ENCODE assay signal across 9 mouse cellular contexts in genomic region chr8:87837266-87837665, GRCm38 (mm10).
DNase-seq lines count a peak whose midpoint lies in the region; ATAC-seq lines count a peak whose summit lies in the region.
"Had no signal": no experiment of that assay in that cellular context is flagged by ENCODE, and none has a peak within 500 bp of the region (broad histone marks: within the 10 kb centered on the region; RNA-seq: fewer than 3 reads in every experiment).

No protein-coding gene starts in this region.

- H3K4me3 ChIP-seq in heart, embryonic 10.5 days = peak overlapping the region; percentile 22
- H3K4me3 ChIP-seq in lung, embryonic 16.5 days (ENCODE audit: low read length) = no peak overlapping the region
- H3K4me3 ChIP-seq in midbrain, embryonic 10.5 days = peak overlapping the region; percentile 41

- H3K27me3 ChIP-seq in heart, embryonic 10.5 days (ENCODE audit: insufficient read depth, poor library complexity, severe bottlenecking) = no peaks in the 10 kb centered on the region
- H3K27me3 ChIP-seq in lung, embryonic 16.5 days (ENCODE audit: control insufficient read depth, insufficient read depth, low read depth, low read length) = no peaks in the 10 kb centered on the region
- H3K27me3 ChIP-seq in midbrain, embryonic 10.5 days (ENCODE audit: low read depth, poor library complexity, severe bottlenecking) = no peaks in the 10 kb centered on the region

- no peaks in the 10 kb centered on the region for H3K36me3 ChIP-seq in heart, embryonic 10.5 days
- no peaks in the 10 kb centered on the region for H3K36me3 ChIP-seq in lung, embryonic 16.5 days (ENCODE audit: control insufficient read depth, insufficient read depth, low read length)
- peaks cover 16% of the 10 kb centered on the region for H3K36me3 ChIP-seq in midbrain, embryonic 10.5 days

- no peak for ATAC-seq in lung, embryonic 16.5 days (ENCODE audit: low read depth)
- ATAC-seq: liver, postnatal 0 days had no signal

- H3K9me3 ChIP-seq in heart, embryonic 10.5 days = no peaks in the 10 kb centered on the region
- no peaks in the 10 kb centered on the region for H3K9me3 ChIP-seq in lung, embryonic 16.5 days (ENCODE audit: control insufficient read depth, low read length)
- no peaks in the 10 kb centered on the region for H3K9me3 ChIP-seq in midbrain, embryonic 10.5 days (replicated peaks)

- intact Hi-C loops in heart, postnatal 10 days (cut with DNase I) = no loop called here

- WGBS in heart, embryonic 10.5 days = 16% methylated on average over 5 of the region's 6 CpGs
- WGBS in lung, embryonic 16.5 days = 31% methylated on average over 2 of the region's 6 CpGs
- 6% methylated on average over 6 of the region's 6 CpGs for WGBS in midbrain, embryonic 10.5 days

- peak overlapping the region; percentile 50; the same call in 1 of the 2 replicates for H3K27ac ChIP-seq in heart, embryonic 10.5 days
- peak overlapping the region; percentile 75 for H3K27ac ChIP-seq in lung, embryonic 16.5 days (ENCODE audit: low read length)
- H3K27ac ChIP-seq in midbrain, embryonic 10.5 days (replicated peaks) = peak overlapping the region; percentile 87

- DNase-seq in heart, embryonic 10.5 days (ENCODE audit: low spot score) = no peak
- DNase-seq in heart, postnatal 10 days = no peak
- no peak for DNase-seq in lung, postnatal 10 days
- no peak for DNase-seq in midbrain, embryonic 10.5 days (ENCODE audit: low spot score)
- DNase-seq in urinary bladder, postnatal 14 days (ENCODE audit: low spot score) = no peak
- DNase-seq in gastrocnemius, adult 18-20 months (ENCODE audit: low spot score) = no peak
- no peak for DNase-seq in kidney, adult 9 months

- peak overlapping the region; percentile 26; the same call in 1 of the 2 replicates for H3K4me2 ChIP-seq in lung, embryonic 16.5 days (ENCODE audit: low read depth, low read length)

- H3K9ac ChIP-seq in lung, embryonic 16.5 days (ENCODE audit: low read length) = no peak overlapping the region
- H3K9ac ChIP-seq: liver, postnatal 0 days had no signal

- peaks cover 59% of the 10 kb centered on the region for H3K4me1 ChIP-seq in heart, embryonic 10.5 days
- H3K4me1 ChIP-seq in lung, embryonic 16.5 days (replicated peaks; ENCODE audit: control insufficient read depth, insufficient read depth, low read length) = peaks cover 44% of the 10 kb centered on the region
- peaks cover 81% of the 10 kb centered on the region for H3K4me1 ChIP-seq in midbrain, embryonic 10.5 days
